13 mouse cellular contexts compared by ENCODE assay signal in genomic region chr11:21634171-21634907, GRCm38 (mm10).
"Had no signal": no experiment of that assay in that cellular context is flagged by ENCODE, and none has a peak within 500 bp of the region (broad histone marks: within the 10 kb centered on the region; RNA-seq: fewer than 3 reads in every experiment).

No protein-coding gene starts in this region.

- H3K9ac ChIP-seq: intestine, embryonic 15.5 days; limb, embryonic 13.5 days; liver, embryonic 14.5 days had no signal

- H3K27ac ChIP-seq: intestine, embryonic 15.5 days; layer of hippocampus, adult 2 months; limb, embryonic 13.5 days; liver, embryonic 14.5 days had no signal

- H3K9me3 ChIP-seq: intestine, embryonic 15.5 days; limb, embryonic 13.5 days had no signal

- H3K27me3 ChIP-seq: intestine, embryonic 15.5 days; limb, embryonic 13.5 days had no signal

- DNase-seq: kidney, adult 18-20 months; kidney, postnatal 10 days; kidney, postnatal 4 days; left cerebral cortex, postnatal 4 days; lung, adult 18-20 months; lung, postnatal 36 days; right cerebral cortex, postnatal 14 days; thymus, adult 18-20 months; thymus, postnatal 14 days had no signal

- H3K4me1 ChIP-seq: intestine, embryonic 15.5 days; limb, embryonic 13.5 days had no signal

- H3K4me3 ChIP-seq: intestine, embryonic 15.5 days; layer of hippocampus, adult 2 months; limb, embryonic 13.5 days had no signal

- ATAC-seq: intestine, embryonic 15.5 days had no signal

- H3K4me2 ChIP-seq: intestine, embryonic 15.5 days; limb, embryonic 13.5 days had no signal

- H3K36me3 ChIP-seq: intestine, embryonic 15.5 days; limb, embryonic 13.5 days had no signal
